Mouse (Mus musculus): ENCODE data around the gene Rab22a.

GRCm38 (mm10) chr2:173666876-173667275 lies 7.3 kb downstream of the Rab22a start:
- TF ChIP-seq POLR2A (IDR thresholded peaks at IDR 0.05; ENCODE audit: borderline replicate concordance, control insufficient read depth, low read depth, low read length), result no peak
- TF ChIP-seq CTCF (IDR thresholded peaks at IDR 0.05; ENCODE audit: control insufficient read depth, insufficient read depth, low read length), result no peak
